Mouse (Mus musculus) adrenal gland, adult 18-20 months (tissue): ENCODE measurements around the gene Rps27a. TPM values are rescaled to one million over a fixed set of nuclear protein-coding genes. Genes with fewer than 3 reads are reported as not detected.
A peak's percentile ranks its signal among the peaks of the same experiment; 100 is the strongest.
"Not testable (repeated sequence)": the region's sequence is repeated elsewhere in the genome, so short reads cannot be mapped to it uniquely, and the experiment has no call there.

ENCODE experiments used
- DNase-seq, 2 experiments: peaks; one replicate each; pipeline ENCODE4 v3.0.0; 2021 to 2022; ENCODE audit warnings: low spot score in 2 of 2
- long read RNA-seq, 2 experiments: library from polyadenylated mRNA; stranded (forward); transcript quantifications; one replicate each; pipeline ENCODE4 v2.0.0; 2021
- total RNA-seq, 2 experiments: library from RNA; stranded (reverse); gene quantifications; 1 replicate in 1 of 2; 2 replicates in 1 of 2; pipeline ENCODE4 v1.2.3; 2021

Gene Rps27a
- total RNA-seq: 100 to 1,000 TPM; 729 to 802 TPM
- long read RNA-seq, experiment 1, transcript Rps27a-201 (5 exons, 637 nt): minor isoform, 8 of 62 reads
- long read RNA-seq, experiment 1, transcript Rps27a-202 (6 exons, 791 nt): major isoform, 47 of 62 reads
- long read RNA-seq, experiment 1, partial matches to known transcripts: 1 of 62 reads
- long read RNA-seq, experiment 1, other reads (novel, unspliced or antisense): 6 of 62 reads
- long read RNA-seq, experiment 2, transcript Rps27a-201 (5 exons, 637 nt): minor isoform, 21 of 324 reads
- long read RNA-seq, experiment 2, transcript Rps27a-202 (6 exons, 791 nt): major isoform, 259 of 324 reads
- long read RNA-seq, experiment 2, partial matches to known transcripts: 1 of 324 reads
- long read RNA-seq, experiment 2, other reads (novel, unspliced or antisense): 42 of 324 reads

GRCm38 (mm10) chr11:29547752-29548503, at the start of gene Rps27a, which contains the start of gene Clhc1:
TSS of gene Rps27a (minus strand) at chr11:29548109.
TSS of gene Clhc1 (plus strand) at chr11:29547950.
- peak; percentile 89 to 94 for DNase-seq

- DNase-seq: no peak
Observed at GRCm38 (mm10) chr11:29597159-29597558, 49.2 kb upstream of the Rps27a start.

GRCm38 (mm10) chr11:29595217-29595616, 47.3 kb upstream of the Rps27a start:
- no peak for DNase-seq

GRCm38 (mm10) chr11:29579610-29580009, 31.7 kb upstream of the Rps27a start:
- peak in 1 of 2 experiments; percentile 26 for DNase-seq

- DNase-seq: no peak
Observed at GRCm38 (mm10) chr11:29572656-29573055, 24.7 kb upstream of the Rps27a start.

GRCm38 (mm10) chr11:29571536-29571935, 23.6 kb upstream of the Rps27a start:
- no peak for DNase-seq

- DNase-seq: no peak
Observed at GRCm38 (mm10) chr11:29563406-29563805, 15.5 kb upstream of the Rps27a start.

GRCm38 (mm10) chr11:29560990-29561389, 13.1 kb upstream of the Rps27a start:
- DNase-seq: no peak

GRCm38 (mm10) chr11:29560452-29560851, 12.5 kb upstream of the Rps27a start:
- DNase-seq: no peak

- DNase-seq: no peak
Observed at GRCm38 (mm10) chr11:29549425-29549778, 1.5 kb upstream of the Rps27a start.

- no peak for DNase-seq
Observed at GRCm38 (mm10) chr11:29548504-29549424, 855 bp upstream of the Rps27a start.

- DNase-seq: no peak
Observed at GRCm38 (mm10) chr11:29547249-29547751, 609 bp downstream of the Rps27a start.

GRCm38 (mm10) chr11:29546762-29547161, 1.1 kb downstream of the Rps27a start:
- no peak for DNase-seq

GRCm38 (mm10) chr11:29546297-29546696, 1.6 kb downstream of the Rps27a start:
- not testable (repeated sequence) for DNase-seq

GRCm38 (mm10) chr11:29545150-29545752, 2.7 kb downstream of the Rps27a start:
- not testable (repeated sequence) for DNase-seq

GRCm38 (mm10) chr11:29544225-29544945, 3.5 kb downstream of the Rps27a start:
- DNase-seq: no peak

- no peak for DNase-seq
Observed at GRCm38 (mm10) chr11:29538201-29538600, 9.7 kb downstream of the Rps27a start.

- DNase-seq: peak; percentile 64 to 69
Observed at GRCm38 (mm10) chr11:29525988-29526794, 21.7 kb downstream of the Rps27a start, which contains the start of gene Mtif2. TSS of gene Mtif2 (plus strand) at chr11:29526408.
